Comparison of ENCODE assay signal across 8 mouse cellular contexts in the genomic region with DNA sequence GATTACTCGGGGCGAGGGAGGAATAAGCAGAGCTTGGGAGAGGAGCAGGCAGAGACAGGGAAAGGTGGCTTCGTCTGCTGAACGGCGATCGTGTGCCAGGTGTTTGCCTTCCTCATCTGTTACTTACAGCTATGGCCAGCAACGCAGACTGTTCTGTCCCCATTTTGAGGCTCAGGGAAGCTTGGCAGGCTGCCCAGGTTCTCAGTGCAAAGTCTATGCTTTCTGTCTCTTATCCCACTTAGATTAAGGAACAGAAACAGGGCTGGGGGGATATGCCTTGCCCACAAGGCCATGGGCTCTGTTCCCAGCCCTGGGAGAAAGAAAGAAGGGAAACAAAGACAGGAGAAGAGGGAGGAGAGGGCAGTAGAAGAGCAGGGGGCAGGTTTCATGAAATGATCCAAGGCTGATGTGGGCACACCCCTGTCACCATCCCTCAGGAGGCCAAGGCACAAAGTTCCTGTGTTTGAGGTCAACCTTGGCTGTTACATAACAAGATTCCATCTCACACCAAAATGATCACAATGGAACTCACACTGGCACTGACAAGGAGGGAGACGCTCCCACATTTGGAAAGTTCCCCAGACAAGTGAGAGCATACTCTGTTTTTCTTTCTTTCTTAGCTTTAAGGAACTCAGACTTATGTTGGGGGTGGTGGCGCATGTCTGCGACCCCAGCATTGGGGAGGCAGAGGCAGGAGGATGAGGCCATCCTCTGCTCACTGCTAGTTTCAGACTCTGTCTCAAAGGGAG.
DNase-seq lines count a peak whose midpoint lies in the region; ATAC-seq and TF ChIP-seq lines count a peak whose summit lies in the region.

No protein-coding gene starts in this region.

- no peak overlapping the region for H3K9ac ChIP-seq in forebrain, embryonic 13.5 days
- no peak overlapping the region for H3K9ac ChIP-seq in forebrain, embryonic 11.5 days (ENCODE audit: low read length)
- H3K9ac ChIP-seq in intestine, postnatal 0 days (ENCODE audit: low read depth, low read length): no peak overlapping the region

- TF ChIP-seq CTCF in intestine, postnatal 0 days (IDR thresholded peaks at IDR 0.05; ENCODE audit: low read depth): no peak

- H3K27me3 ChIP-seq in forebrain, embryonic 13.5 days: no peaks in the 10 kb centered on the region
- no peaks in the 10 kb centered on the region for H3K27me3 ChIP-seq in forebrain, embryonic 11.5 days (ENCODE audit: control insufficient read depth, insufficient read depth, low read length)
- H3K27me3 ChIP-seq in intestine, postnatal 0 days (replicated peaks; ENCODE audit: control insufficient read depth, insufficient read depth, low read length): no peaks in the 10 kb centered on the region

- H3K36me3 ChIP-seq in forebrain, embryonic 13.5 days (ENCODE audit: poor library complexity, severe bottlenecking): no peaks in the 10 kb centered on the region
- H3K36me3 ChIP-seq in forebrain, embryonic 11.5 days (ENCODE audit: control insufficient read depth, insufficient read depth, low read length): no peaks in the 10 kb centered on the region
- H3K36me3 ChIP-seq in intestine, postnatal 0 days (ENCODE audit: control insufficient read depth, insufficient read depth): peaks cover 6% of the 10 kb centered on the region; the same call in 1 of the 2 replicates

- WGBS in forebrain, embryonic 13.5 days: 51% methylated on average over 10 of the region's 10 CpGs
- WGBS in forebrain, embryonic 11.5 days: 87% methylated on average over 10 of the region's 10 CpGs
- 41% methylated on average over 10 of the region's 10 CpGs for WGBS in intestine, postnatal 0 days

- peak overlapping the region; percentile 80 for H3K27ac ChIP-seq in forebrain, embryonic 13.5 days
- H3K27ac ChIP-seq in forebrain, embryonic 11.5 days (ENCODE audit: low read depth, low read length): no peak overlapping the region
- no peak overlapping the region for H3K27ac ChIP-seq in intestine, postnatal 0 days (ENCODE audit: low read depth, low read length)

- no peak for DNase-seq in forebrain, embryonic 11.5 days (ENCODE audit: low spot score)
- peak; percentile 83 for DNase-seq in brain, adult 2 months (ENCODE audit: low read depth, low spot score)
- DNase-seq in frontal cortex, postnatal 36 days (ENCODE audit: low spot score in 2 of 2): peak; percentile 65 to 71
- peak; percentile 54 to 82 for DNase-seq in left cerebral cortex, postnatal 14 days (ENCODE audit: low spot score in 2 of 2)
- peak; percentile 82 for DNase-seq in ovary, postnatal 36 days (ENCODE audit: low spot score)

- intact Hi-C loops in left cerebral cortex, postnatal 14 days (cut with DNase I): loop anchor here (10.0 kb wide), 2 partner anchors 153 to 283 kb away; a partner anchor contains a TSS

- no peaks in the 10 kb centered on the region for H3K9me3 ChIP-seq in forebrain, embryonic 13.5 days (replicated peaks)
- H3K9me3 ChIP-seq in forebrain, embryonic 11.5 days (ENCODE audit: control insufficient read depth, low read length): no peaks in the 10 kb centered on the region
- H3K9me3 ChIP-seq in intestine, postnatal 0 days (ENCODE audit: control insufficient read depth): no peaks in the 10 kb centered on the region

- no peak overlapping the region for H3K4me2 ChIP-seq in forebrain, embryonic 13.5 days
- H3K4me2 ChIP-seq in forebrain, embryonic 11.5 days (ENCODE audit: low read depth, low read length, severe bottlenecking): no peak overlapping the region
- H3K4me2 ChIP-seq in intestine, postnatal 0 days (replicated peaks; ENCODE audit: low read depth): no peak overlapping the region

- ATAC-seq in forebrain, embryonic 13.5 days: peak; percentile 80
- no peak for ATAC-seq in forebrain, embryonic 11.5 days (replicated peaks; ENCODE audit: low FRiP score)
- peak; percentile 74 for ATAC-seq in intestine, postnatal 0 days
- no peak for ATAC-seq in CD4-positive, CD25-positive, alpha-beta regulatory T cell, adult 4 months

- no peak overlapping the region for H3K4me3 ChIP-seq in forebrain, embryonic 13.5 days
- H3K4me3 ChIP-seq in forebrain, embryonic 11.5 days (ENCODE audit: low read depth, low read length): no peak overlapping the region
- no peak overlapping the region for H3K4me3 ChIP-seq in intestine, postnatal 0 days (ENCODE audit: low read depth, low read length)

- peaks cover 32% of the 10 kb centered on the region for H3K4me1 ChIP-seq in forebrain, embryonic 13.5 days
- no peaks in the 10 kb centered on the region; the same call in 1 of the 2 replicates for H3K4me1 ChIP-seq in forebrain, embryonic 11.5 days (replicated peaks; ENCODE audit: control insufficient read depth, insufficient read depth, low read length)
- H3K4me1 ChIP-seq in intestine, postnatal 0 days (replicated peaks; ENCODE audit: control insufficient read depth, insufficient read depth, low read length): peaks cover 6% of the 10 kb centered on the region; the same call in 1 of the 2 replicates

Comparison
In these comparisons a context has a peak if more than half of its experiments do, and no peak if none do; other contexts are left out.
1. ATAC-seq: peak in forebrain, embryonic 13.5 days (single experiment) and intestine, postnatal 0 days (single experiment); none in forebrain, embryonic 11.5 days (single experiment) and CD4-positive, CD25-positive, alpha-beta regulatory T cell, adult 4 months (single experiment).